Mouse (Mus musculus): ENCODE data around the gene Spats2l. TPM values are rescaled to one million over a fixed set of nuclear protein-coding genes. Genes with fewer than 3 reads are reported as not detected.

Spats2l gene
- polyA plus RNA-seq, 1 experiment from 2014 or later, result 61.4 TPM

- WGBS, result 65% methylated on average over 15 of the region's 15 CpGs
- no peak overlapping the region for H3K4me3 ChIP-seq (ENCODE audit: low read length)
- no peak overlapping the region for H3K4me2 ChIP-seq (replicated peaks; ENCODE audit: low read depth, low read length)
- H3K4me1 ChIP-seq (ENCODE audit: insufficient read depth, low read length), result peaks cover 2% of the 10 kb centered on the region; the same call in 1 of the 2 replicates
- no peak overlapping the region for H3K9ac ChIP-seq (replicated peaks; ENCODE audit: low read length)
- H3K27me3 ChIP-seq (ENCODE audit: insufficient read depth, low read length), result no peaks in the 10 kb centered on the region
- H3K36me3 ChIP-seq (ENCODE audit: insufficient read depth, low read length), result no peaks in the 10 kb centered on the region
- H3K27ac ChIP-seq (ENCODE audit: low read length), result no peak overlapping the region
- no peaks in the 10 kb centered on the region for H3K9me3 ChIP-seq (ENCODE audit: low read length)
- no peak for ATAC-seq (ENCODE audit: low FRiP score, low TSS enrichment)
Observed at GRCm38 (mm10) chr1:57846856-57847698, 73.1 kb downstream of the Spats2l start.

- ATAC-seq (ENCODE audit: low FRiP score, low TSS enrichment), result no peak
- 89% methylated on average over 4 of the region's 4 CpGs for WGBS
- H3K4me1 ChIP-seq (ENCODE audit: insufficient read depth, low read length), result peaks cover 4% of the 10 kb centered on the region; the same call in 1 of the 2 replicates
- H3K36me3 ChIP-seq (ENCODE audit: insufficient read depth, low read length), result no peaks in the 10 kb centered on the region
- no peak overlapping the region for H3K4me2 ChIP-seq (replicated peaks; ENCODE audit: low read depth, low read length)
- H3K9me3 ChIP-seq (ENCODE audit: low read length), result no peaks in the 10 kb centered on the region
- no peak overlapping the region for H3K4me3 ChIP-seq (ENCODE audit: low read length)
- H3K9ac ChIP-seq (replicated peaks; ENCODE audit: low read length), result no peak overlapping the region
- no peak overlapping the region for H3K27ac ChIP-seq (ENCODE audit: low read length)
- H3K27me3 ChIP-seq (ENCODE audit: insufficient read depth, low read length), result no peaks in the 10 kb centered on the region
Observed at GRCm38 (mm10) chr1:57849087-57849486, 75.1 kb downstream of the Spats2l start.

GRCm38 (mm10) chr1:57849916-57850315 is 76.0 kb downstream of the Spats2l start:
- H3K4me2 ChIP-seq (replicated peaks; ENCODE audit: low read depth, low read length), result no peak overlapping the region
- no peak overlapping the region for H3K27ac ChIP-seq (ENCODE audit: low read length)
- H3K9ac ChIP-seq (replicated peaks; ENCODE audit: low read length), result no peak overlapping the region
- peaks cover 4% of the 10 kb centered on the region; the same call in 1 of the 2 replicates for H3K4me1 ChIP-seq (ENCODE audit: insufficient read depth, low read length)
- H3K9me3 ChIP-seq (ENCODE audit: low read length), result no peaks in the 10 kb centered on the region
- H3K4me3 ChIP-seq (ENCODE audit: low read length), result no peak overlapping the region
- no peak for ATAC-seq (ENCODE audit: low FRiP score, low TSS enrichment)
- H3K27me3 ChIP-seq (ENCODE audit: insufficient read depth, low read length), result no peaks in the 10 kb centered on the region
- WGBS, result 55% methylated on average over 3 of the region's 3 CpGs
- no peaks in the 10 kb centered on the region for H3K36me3 ChIP-seq (ENCODE audit: insufficient read depth, low read length)

GRCm38 (mm10) chr1:57851871-57852270 is 77.9 kb downstream of the Spats2l start:
- Histone ChIP-seq H3K9me3 (ENCODE audit: low read length) (no peaks in the 10 kb centered on the region), H3K4me2 (replicated peaks; ENCODE audit: low read depth, low read length) (no peak overlapping the region), H3K27ac (ENCODE audit: low read length) (no peak overlapping the region), H3K36me3 (ENCODE audit: insufficient read depth, low read length) (no peaks in the 10 kb centered on the region), H3K27me3 (ENCODE audit: insufficient read depth, low read length) (no peaks in the 10 kb centered on the region), H3K9ac (replicated peaks; ENCODE audit: low read length) (no peak overlapping the region), H3K4me3 (ENCODE audit: low read length) (no peak overlapping the region), H3K4me1 (ENCODE audit: insufficient read depth, low read length) (peaks cover 4% of the 10 kb centered on the region; the same call in 1 of the 2 replicates)
- ATAC-seq (ENCODE audit: low FRiP score, low TSS enrichment), result no peak
- 92% methylated on average over 6 of the region's 6 CpGs for WGBS

- ATAC-seq (ENCODE audit: low FRiP score, low TSS enrichment), result no peak
- Histone ChIP-seq H3K27me3 (ENCODE audit: insufficient read depth, low read length) (no peaks in the 10 kb centered on the region), H3K4me2 (replicated peaks; ENCODE audit: low read depth, low read length) (no peak overlapping the region), H3K9me3 (ENCODE audit: low read length) (no peaks in the 10 kb centered on the region), H3K9ac (replicated peaks; ENCODE audit: low read length) (no peak overlapping the region), H3K27ac (ENCODE audit: low read length) (no peak overlapping the region), H3K4me1 (ENCODE audit: insufficient read depth, low read length) (0 out of 2 replicates have a peak, but pooled peaks cover 4% of the 10 kb centered on the region), H3K4me3 (ENCODE audit: low read length) (no peak overlapping the region), H3K36me3 (ENCODE audit: insufficient read depth, low read length) (no peaks in the 10 kb centered on the region)
- 61% methylated on average over 12 of the region's 12 CpGs for WGBS
Observed at GRCm38 (mm10) chr1:57852562-57853271, 78.8 kb downstream of the Spats2l start.

GRCm38 (mm10) chr1:57857799-57858198 is 83.8 kb downstream of the Spats2l start:
- Histone ChIP-seq H3K27ac (ENCODE audit: low read length) (no peak overlapping the region), H3K4me2 (replicated peaks; ENCODE audit: low read depth, low read length) (no peak overlapping the region), H3K9ac (replicated peaks; ENCODE audit: low read length) (no peak overlapping the region), H3K4me1 (ENCODE audit: insufficient read depth, low read length) (no peaks in the 10 kb centered on the region), H3K27me3 (ENCODE audit: insufficient read depth, low read length) (no peaks in the 10 kb centered on the region), H3K9me3 (ENCODE audit: low read length) (no peaks in the 10 kb centered on the region), H3K4me3 (ENCODE audit: low read length) (no peak overlapping the region), H3K36me3 (ENCODE audit: insufficient read depth, low read length) (no peaks in the 10 kb centered on the region)
- no peak for ATAC-seq (ENCODE audit: low FRiP score, low TSS enrichment)
- WGBS, result 46% methylated on average over 5 of the region's 5 CpGs

- H3K27ac ChIP-seq (ENCODE audit: low read length), result no peak overlapping the region
- WGBS, result 95% methylated on average over 4 of the region's 4 CpGs
- no peak overlapping the region for H3K4me3 ChIP-seq (ENCODE audit: low read length)
- no peak overlapping the region for H3K4me2 ChIP-seq (replicated peaks; ENCODE audit: low read depth, low read length)
- no peaks in the 10 kb centered on the region for H3K4me1 ChIP-seq (ENCODE audit: insufficient read depth, low read length)
- H3K9me3 ChIP-seq (ENCODE audit: low read length), result no peaks in the 10 kb centered on the region
- ATAC-seq (ENCODE audit: low FRiP score, low TSS enrichment), result no peak
- peaks cover 2% of the 10 kb centered on the region; the same call in 1 of the 2 replicates for H3K36me3 ChIP-seq (ENCODE audit: insufficient read depth, low read length)
- H3K27me3 ChIP-seq (ENCODE audit: insufficient read depth, low read length), result no peaks in the 10 kb centered on the region
- no peak overlapping the region for H3K9ac ChIP-seq (replicated peaks; ENCODE audit: low read length)
Observed at GRCm38 (mm10) chr1:57862024-57862423, 88.1 kb downstream of the Spats2l start.

GRCm38 (mm10) chr1:57868651-57869050 is 94.7 kb downstream of the Spats2l start:
- H3K4me3 ChIP-seq (ENCODE audit: low read length), result no peak overlapping the region
- peak overlapping the region; percentile 51; the same call in 1 of the 2 replicates for H3K27ac ChIP-seq (ENCODE audit: low read length)
- peak; percentile 76; the same call in 1 of the 2 replicates for ATAC-seq (ENCODE audit: low FRiP score, low TSS enrichment)
- H3K9me3 ChIP-seq (ENCODE audit: low read length), result no peaks in the 10 kb centered on the region
- H3K36me3 ChIP-seq (ENCODE audit: insufficient read depth, low read length), result no peaks in the 10 kb centered on the region
- H3K4me2 ChIP-seq (replicated peaks; ENCODE audit: low read depth, low read length), result no peak overlapping the region
- WGBS, result 23% methylated on average over 13 of the region's 13 CpGs
- no peaks in the 10 kb centered on the region for H3K27me3 ChIP-seq (ENCODE audit: insufficient read depth, low read length)
- no peak overlapping the region for H3K9ac ChIP-seq (replicated peaks; ENCODE audit: low read length)
- H3K4me1 ChIP-seq (ENCODE audit: insufficient read depth, low read length), result peaks cover 12% of the 10 kb centered on the region

GRCm38 (mm10) chr1:57872006-57872405 is 98.0 kb downstream of the Spats2l start:
- no peaks in the 10 kb centered on the region for H3K36me3 ChIP-seq (ENCODE audit: insufficient read depth, low read length)
- H3K9ac ChIP-seq (replicated peaks; ENCODE audit: low read length), result no peak overlapping the region
- H3K9me3 ChIP-seq (ENCODE audit: low read length), result no peaks in the 10 kb centered on the region
- H3K27me3 ChIP-seq (ENCODE audit: insufficient read depth, low read length), result no peaks in the 10 kb centered on the region
- no peak overlapping the region for H3K4me3 ChIP-seq (ENCODE audit: low read length)
- 52% methylated on average over 3 of the region's 3 CpGs for WGBS
- H3K27ac ChIP-seq (ENCODE audit: low read length), result no peak overlapping the region
- ATAC-seq (ENCODE audit: low FRiP score, low TSS enrichment), result no peak
- no peak overlapping the region for H3K4me2 ChIP-seq (replicated peaks; ENCODE audit: low read depth, low read length)
- H3K4me1 ChIP-seq (ENCODE audit: insufficient read depth, low read length), result peaks cover 15% of the 10 kb centered on the region

- WGBS, result 87% methylated on average over 7 of the region's 7 CpGs
- Histone ChIP-seq H3K27ac (ENCODE audit: low read length) (no peak overlapping the region), H3K4me1 (ENCODE audit: insufficient read depth, low read length) (peaks cover 3% of the 10 kb centered on the region; the same call in 1 of the 2 replicates), H3K9ac (replicated peaks; ENCODE audit: low read length) (no peak overlapping the region), H3K36me3 (ENCODE audit: insufficient read depth, low read length) (no peaks in the 10 kb centered on the region), H3K4me2 (replicated peaks; ENCODE audit: low read depth, low read length) (no peak overlapping the region), H3K4me3 (ENCODE audit: low read length) (no peak overlapping the region), H3K27me3 (ENCODE audit: insufficient read depth, low read length) (no peaks in the 10 kb centered on the region), H3K9me3 (ENCODE audit: low read length) (no peaks in the 10 kb centered on the region)
- ATAC-seq (ENCODE audit: low FRiP score, low TSS enrichment), result no peak
Observed at GRCm38 (mm10) chr1:57873996-57874395, 100.0 kb downstream of the Spats2l start.

All from kidney, embryonic 16.5 days (tissue).